Mouse (Mus musculus) spleen, adult 2 months (tissue): ENCODE results near the gene Usp7.

Source experiments
- CTCF ChIP-seq: fragments of 200-500 bp; IDR thresholded peaks from 2 replicates; pipeline ENCODE4 v1.5.1; 2011; ENCODE audit warnings: mild to moderate bottlenecking, inconsistent platforms; ENCODE audit not compliant: insufficient read depth, insufficient read length, insufficient replicate concordance; ENCODE audit errors: extremely low read depth
- POLR2A ChIP-seq: fragments of 200-500 bp; IDR thresholded peaks from 2 replicates; pipeline ENCODE4 v1.6.1; 2011; ENCODE audit warnings: low read depth, low read length, inconsistent platforms

- TF ChIP-seq CTCF (no peak), POLR2A (no peak)
Observed at GRCm38 (mm10) chr16:8745751-8746150, 46.4 kb downstream of the Usp7 start.
